Mouse (Mus musculus): ENCODE data around the gene Cp.

Cp gene

DNA sequence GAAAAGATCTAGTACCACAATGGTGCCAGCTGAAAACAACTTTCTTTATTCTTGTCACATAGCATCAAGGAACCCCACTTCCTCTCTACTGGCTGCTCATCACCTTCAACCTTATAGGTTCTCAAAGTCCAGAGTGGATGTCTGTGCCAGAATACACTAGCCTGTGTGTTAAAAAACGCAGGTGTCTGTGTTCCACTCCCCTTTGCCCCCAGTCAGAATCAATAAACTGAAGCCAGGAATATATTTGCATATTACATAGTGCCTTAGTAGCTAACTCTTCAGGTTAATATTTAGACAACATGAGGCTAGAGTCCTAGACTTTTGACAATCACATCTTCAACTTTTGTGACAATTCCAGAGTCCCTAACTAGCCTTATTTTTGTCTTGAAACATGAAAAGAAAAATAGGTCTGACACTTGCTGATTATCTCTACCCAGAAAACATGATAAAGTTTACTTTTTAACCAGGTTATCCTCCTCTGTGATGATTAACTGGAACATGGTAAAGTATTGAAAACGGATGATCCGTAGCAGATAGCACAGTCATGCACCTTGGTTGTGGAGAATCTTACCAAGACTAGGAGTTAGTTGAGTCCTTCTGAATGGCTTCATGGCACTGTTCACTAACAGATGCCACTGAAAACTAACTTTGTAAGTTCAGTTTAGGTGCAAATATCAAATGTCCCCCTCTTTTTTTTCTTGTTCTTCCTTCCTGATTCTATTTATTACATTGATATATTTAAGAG lies 6.1 kb downstream of the Cp start:
- Histone ChIP-seq H3K27me3 (ENCODE audit: insufficient read depth, low read length) (no peaks in the 10 kb centered on the region), H3K9me3 (ENCODE audit: low read length) (no peaks in the 10 kb centered on the region), H3K4me3 (replicated peaks; ENCODE audit: low read length) (no peak overlapping the region), H3K36me3 (ENCODE audit: insufficient read depth, low read length) (no peaks in the 10 kb centered on the region), H3K4me1 (replicated peaks; ENCODE audit: low read depth, low read length) (no peaks in the 10 kb centered on the region)
- no peak for TF ChIP-seq POU5F1 (IDR thresholded peaks at IDR 0.05; ENCODE audit: borderline replicate concordance, low read length)
- TF ChIP-seq NANOG (IDR thresholded peaks at IDR 0.05; ENCODE audit: borderline replicate concordance, low read length) = no peak
- TF ChIP-seq CTCF (conservative IDR thresholded peaks at IDR 0.05; ENCODE audit: low read length) = no peak

DNA sequence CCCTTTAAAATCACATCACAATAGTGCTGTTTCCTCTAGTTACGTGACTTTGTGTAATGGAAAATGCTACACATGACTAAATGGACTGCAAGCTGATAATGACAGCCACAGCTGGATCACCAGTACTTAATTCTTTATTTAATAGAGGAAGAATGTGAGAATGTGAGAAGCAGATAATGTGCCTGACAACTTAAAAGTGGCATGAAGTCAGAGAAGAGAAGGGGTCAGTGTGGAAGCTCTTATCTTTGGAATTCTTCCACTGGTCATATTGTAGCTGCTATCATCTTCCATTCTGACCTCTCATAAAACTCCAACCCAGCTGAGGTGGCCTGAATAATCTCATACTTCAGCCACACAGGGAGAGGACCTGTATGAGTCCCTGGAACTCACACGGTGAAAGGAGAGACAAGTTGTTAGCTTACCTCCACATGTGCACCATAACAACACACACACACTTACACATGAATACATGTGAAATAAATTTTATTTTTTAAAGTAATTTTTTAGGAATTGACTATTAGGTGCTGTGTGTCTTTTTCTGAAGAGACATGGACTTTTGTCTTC lies 7.9 kb downstream of the Cp start:
- Histone ChIP-seq H3K4me1 (replicated peaks; ENCODE audit: low read depth, low read length) (no peaks in the 10 kb centered on the region), H3K9me3 (ENCODE audit: low read length) (no peaks in the 10 kb centered on the region)
- TF ChIP-seq POU5F1 (IDR thresholded peaks at IDR 0.05; ENCODE audit: borderline replicate concordance, low read length) = no peak

DNA sequence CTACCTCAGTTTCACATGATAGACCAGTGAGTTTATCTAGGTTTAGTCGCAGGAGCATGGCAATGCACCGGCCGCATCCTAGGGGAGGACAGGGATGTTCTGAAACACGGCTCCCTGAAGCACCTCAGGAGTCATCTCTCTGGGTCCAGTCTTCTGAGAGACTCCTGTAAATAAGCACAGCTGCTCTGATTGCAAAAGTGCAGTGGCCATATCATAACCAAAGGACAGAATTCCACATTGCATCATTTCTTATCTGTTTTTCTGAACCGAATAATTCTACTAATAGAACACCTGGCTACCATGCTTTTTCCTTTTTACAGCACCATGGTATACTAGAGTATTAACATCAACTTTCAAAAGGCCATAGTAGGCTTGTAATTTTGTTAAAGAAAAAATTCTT lies 8.4 kb downstream of the Cp start:
- no peaks in the 10 kb centered on the region for H3K4me1 ChIP-seq (replicated peaks; ENCODE audit: low read depth, low read length)
- H3K36me3 ChIP-seq (ENCODE audit: insufficient read depth, low read length) = no peaks in the 10 kb centered on the region

More for the DNA sequence above, 7.9 kb downstream of the Cp start:
- Histone ChIP-seq H3K36me3 (ENCODE audit: insufficient read depth, low read length) (no peaks in the 10 kb centered on the region), H3K27me3 (ENCODE audit: insufficient read depth, low read length) (no peaks in the 10 kb centered on the region), H3K4me3 (replicated peaks; ENCODE audit: low read length) (no peak overlapping the region)

DNA sequence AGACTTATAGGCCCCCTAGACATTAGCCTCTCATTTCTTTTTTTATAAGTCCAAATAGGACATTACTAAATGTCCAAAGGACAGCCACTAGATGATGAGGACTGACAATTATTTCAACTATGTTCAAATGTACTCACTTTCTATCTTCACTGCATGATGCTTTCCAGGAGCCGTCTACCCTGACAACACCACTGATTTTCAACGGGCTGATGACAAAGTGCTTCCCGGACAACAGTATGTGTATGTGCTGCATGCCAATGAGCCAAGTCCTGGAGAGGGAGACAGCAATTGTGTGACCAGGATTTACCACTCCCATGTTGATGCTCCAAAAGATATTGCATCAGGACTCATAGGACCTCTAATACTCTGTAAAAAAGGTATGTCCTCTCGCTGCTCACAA lies 9.2 kb downstream of the Cp start:
- TF ChIP-seq NANOG (IDR thresholded peaks at IDR 0.05; ENCODE audit: borderline replicate concordance, low read length) (no peak), POU5F1 (IDR thresholded peaks at IDR 0.05; ENCODE audit: borderline replicate concordance, low read length) (no peak), CTCF (conservative IDR thresholded peaks at IDR 0.05; ENCODE audit: low read length) (no peak)
- Histone ChIP-seq H3K27me3 (ENCODE audit: insufficient read depth, low read length) (no peaks in the 10 kb centered on the region), H3K4me1 (replicated peaks; ENCODE audit: low read depth, low read length) (no peaks in the 10 kb centered on the region), H3K9me3 (ENCODE audit: low read length) (no peaks in the 10 kb centered on the region), H3K36me3 (ENCODE audit: insufficient read depth, low read length) (no peaks in the 10 kb centered on the region), H3K4me3 (replicated peaks; ENCODE audit: low read length) (no peak overlapping the region)

More for the DNA sequence above, 8.4 kb downstream of the Cp start:
- TF ChIP-seq NANOG (IDR thresholded peaks at IDR 0.05; ENCODE audit: borderline replicate concordance, low read length) (no peak), POU5F1 (IDR thresholded peaks at IDR 0.05; ENCODE audit: borderline replicate concordance, low read length) (no peak), CTCF (conservative IDR thresholded peaks at IDR 0.05; ENCODE audit: low read length) (no peak)
- Histone ChIP-seq H3K4me3 (replicated peaks; ENCODE audit: low read length) (no peak overlapping the region), H3K9me3 (ENCODE audit: low read length) (no peaks in the 10 kb centered on the region), H3K27me3 (ENCODE audit: insufficient read depth, low read length) (no peaks in the 10 kb centered on the region)

DNA sequence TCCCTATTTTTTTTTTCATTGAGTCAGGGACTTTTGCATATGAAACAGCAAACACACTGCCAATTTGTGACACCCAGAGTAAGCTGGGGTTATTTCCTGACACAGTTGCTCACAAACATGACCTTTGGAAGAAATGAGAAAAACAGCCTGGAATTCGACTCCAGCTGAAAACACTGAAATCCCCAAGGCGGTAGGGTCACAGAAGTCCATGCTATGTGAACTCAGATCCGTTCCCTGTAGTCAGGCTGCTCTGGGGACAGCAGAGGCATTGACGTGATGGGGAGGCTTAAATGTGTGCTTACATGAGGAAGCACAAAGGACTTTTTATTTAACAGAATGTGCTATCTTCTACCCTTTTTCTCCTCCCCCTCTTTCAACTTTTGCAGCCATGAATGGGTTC lies 21.6 kb downstream of the Cp start:
- TF ChIP-seq POU5F1 (IDR thresholded peaks at IDR 0.05; ENCODE audit: borderline replicate concordance, low read length) (no peak), CTCF (conservative IDR thresholded peaks at IDR 0.05; ENCODE audit: low read length) (no peak), NANOG (IDR thresholded peaks at IDR 0.05; ENCODE audit: borderline replicate concordance, low read length) (no peak)
- Histone ChIP-seq H3K36me3 (ENCODE audit: insufficient read depth, low read length) (no peaks in the 10 kb centered on the region), H3K9me3 (ENCODE audit: low read length) (peaks cover 6% of the 10 kb centered on the region; the same call in 1 of the 2 replicates), H3K4me1 (replicated peaks; ENCODE audit: low read depth, low read length) (no peaks in the 10 kb centered on the region), H3K27me3 (ENCODE audit: insufficient read depth, low read length) (no peaks in the 10 kb centered on the region), H3K4me3 (replicated peaks; ENCODE audit: low read length) (no peak overlapping the region)

DNA sequence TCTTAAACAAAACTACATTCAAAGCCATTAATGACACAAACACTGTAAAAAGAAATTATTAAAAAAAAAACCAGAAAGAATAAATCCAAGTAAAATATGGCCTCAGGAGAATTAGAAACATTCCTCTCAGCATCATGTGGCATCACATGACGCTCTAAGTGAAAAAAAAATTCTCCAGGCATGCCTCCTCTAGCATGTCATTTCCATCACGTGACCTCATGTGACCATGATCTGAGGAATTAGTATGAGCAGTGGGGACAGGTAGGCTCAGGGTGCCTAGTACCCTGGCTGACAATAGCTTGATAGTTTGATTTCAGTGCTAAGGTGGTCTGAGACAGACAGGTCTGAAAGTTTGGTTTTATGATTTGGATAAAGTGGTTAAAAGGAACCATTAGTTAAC lies 24.3 kb downstream of the Cp start:
- Histone ChIP-seq H3K9me3 (ENCODE audit: low read length) (no peaks in the 10 kb centered on the region), H3K36me3 (ENCODE audit: insufficient read depth, low read length) (no peaks in the 10 kb centered on the region), H3K27me3 (ENCODE audit: insufficient read depth, low read length) (no peaks in the 10 kb centered on the region), H3K4me1 (replicated peaks; ENCODE audit: low read depth, low read length) (peaks cover 2% of the 10 kb centered on the region; the same call in 1 of the 2 replicates), H3K4me3 (replicated peaks; ENCODE audit: low read length) (no peak overlapping the region)
- TF ChIP-seq NANOG (IDR thresholded peaks at IDR 0.05; ENCODE audit: borderline replicate concordance, low read length) (no peak), CTCF (conservative IDR thresholded peaks at IDR 0.05; ENCODE audit: low read length) (no peak), POU5F1 (IDR thresholded peaks at IDR 0.05; ENCODE audit: borderline replicate concordance, low read length) (no peak)

DNA sequence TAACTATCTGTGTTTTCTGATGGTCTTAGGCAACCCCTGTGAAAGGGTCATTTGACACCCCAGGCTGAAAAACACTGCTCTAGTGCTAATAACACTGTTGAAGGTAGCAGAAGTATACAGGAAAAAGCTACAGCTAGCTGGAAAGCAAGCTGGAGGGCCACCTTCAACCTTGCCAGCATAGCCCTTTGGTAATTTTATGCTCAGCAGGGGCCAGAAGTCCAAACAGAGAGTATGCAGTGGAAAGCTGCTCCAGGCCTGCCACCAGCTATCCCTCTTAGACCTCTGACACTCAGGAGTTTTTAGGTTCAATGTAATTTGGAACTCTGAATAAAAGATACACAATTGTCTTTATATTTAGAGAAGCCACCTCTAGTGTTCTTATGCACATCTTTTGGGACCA lies 26.0 kb downstream of the Cp start:
- no peak for TF ChIP-seq NANOG (IDR thresholded peaks at IDR 0.05; ENCODE audit: borderline replicate concordance, low read length)
- no peak for TF ChIP-seq POU5F1 (IDR thresholded peaks at IDR 0.05; ENCODE audit: borderline replicate concordance, low read length)
- TF ChIP-seq CTCF (conservative IDR thresholded peaks at IDR 0.05; ENCODE audit: low read length) = no peak
- no peaks in the 10 kb centered on the region for H3K27me3 ChIP-seq (ENCODE audit: insufficient read depth, low read length)

DNA sequence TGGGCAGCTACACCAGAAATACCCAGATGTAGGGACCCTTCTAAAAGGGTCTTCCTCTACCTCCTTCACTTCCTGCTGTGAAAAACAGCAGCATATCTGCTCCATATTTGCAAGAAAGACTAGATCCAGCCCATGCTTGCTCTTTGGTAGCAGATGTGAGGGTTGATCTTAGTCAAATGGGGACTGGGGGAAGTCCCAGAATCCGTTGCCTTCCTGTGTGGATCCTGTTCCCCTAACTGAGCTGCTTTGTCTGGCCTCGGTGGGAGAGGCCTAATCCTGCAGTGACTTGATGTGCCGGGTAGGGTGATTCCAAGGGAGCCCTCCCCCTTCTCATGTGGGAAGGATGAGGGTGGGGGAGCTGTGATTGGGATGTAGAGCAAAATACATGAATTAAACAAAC lies 29.3 kb downstream of the Cp start:
- no peaks in the 10 kb centered on the region for H3K27me3 ChIP-seq (ENCODE audit: insufficient read depth, low read length)
- H3K9me3 ChIP-seq (ENCODE audit: low read length) = no peaks in the 10 kb centered on the region
- H3K4me1 ChIP-seq (replicated peaks; ENCODE audit: low read depth, low read length) = peaks cover 6% of the 10 kb centered on the region; the same call in 1 of the 2 replicates
- no peaks in the 10 kb centered on the region for H3K36me3 ChIP-seq (ENCODE audit: insufficient read depth, low read length)
- H3K4me3 ChIP-seq (replicated peaks; ENCODE audit: low read length) = no peak overlapping the region
- TF ChIP-seq POU5F1 (IDR thresholded peaks at IDR 0.05; ENCODE audit: borderline replicate concordance, low read length) = no peak
- no peak for TF ChIP-seq CTCF (conservative IDR thresholded peaks at IDR 0.05; ENCODE audit: low read length)
- no peak for TF ChIP-seq NANOG (IDR thresholded peaks at IDR 0.05; ENCODE audit: borderline replicate concordance, low read length)

More for the DNA sequence above, 26.0 kb downstream of the Cp start:
- no peaks in the 10 kb centered on the region for H3K36me3 ChIP-seq (ENCODE audit: insufficient read depth, low read length)
- H3K4me3 ChIP-seq (replicated peaks; ENCODE audit: low read length) = no peak overlapping the region
- no peaks in the 10 kb centered on the region for H3K9me3 ChIP-seq (ENCODE audit: low read length)
- H3K4me1 ChIP-seq (replicated peaks; ENCODE audit: low read depth, low read length) = peaks cover 6% of the 10 kb centered on the region; the same call in 1 of the 2 replicates

All from E14TG2a.4 (cell line).